ENCODE assay signal across 17 mouse cellular contexts in the genomic region with DNA sequence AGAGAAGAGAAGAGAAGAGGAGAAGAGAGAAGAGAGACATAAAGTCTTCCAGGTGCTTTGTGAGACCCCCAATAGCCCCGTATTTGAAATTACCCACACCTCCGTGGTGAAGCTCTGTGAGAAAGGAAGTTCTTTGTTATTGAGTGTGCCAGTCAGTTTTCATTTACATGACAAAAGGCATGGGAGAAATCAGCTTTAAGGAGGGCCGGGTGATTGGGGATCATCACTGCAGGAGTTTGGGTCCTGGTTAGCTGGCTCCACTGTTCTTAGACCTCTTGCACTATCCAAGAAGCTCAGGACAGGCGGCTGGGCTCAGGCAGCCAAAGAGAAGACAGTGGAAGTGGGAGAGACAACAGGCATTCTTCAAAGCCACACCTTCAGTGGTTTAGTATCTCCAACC. TPM values are rescaled to one million over a fixed set of nuclear protein-coding genes. Genes with fewer than 3 reads are reported as not detected.
DNase-seq lines count a peak whose midpoint lies in the region; ATAC-seq lines count a peak whose summit lies in the region.
"Had no signal": no experiment of that assay in that cellular context is flagged by ENCODE, and none has a peak within 500 bp of the region (broad histone marks: within the 10 kb centered on the region; RNA-seq: fewer than 3 reads in every experiment).

No protein-coding gene starts in this region.

- no peak overlapping the region for H3K4me3 ChIP-seq in hindbrain, embryonic 11.5 days (ENCODE audit: low read depth, low read length)
- no peak overlapping the region for H3K4me3 ChIP-seq in hindbrain, embryonic 16.5 days (ENCODE audit: low read length)
- no peak overlapping the region for H3K4me3 ChIP-seq in forebrain, embryonic 14.5 days (ENCODE audit: low read depth, low read length)
- peak overlapping the region; percentile 66; the same call in 1 of the 2 replicates for H3K4me3 ChIP-seq in midbrain, embryonic 13.5 days (replicated peaks)

- WGBS in hindbrain, embryonic 11.5 days: 6% methylated on average over 4 of the region's 4 CpGs
- WGBS in hindbrain, embryonic 16.5 days: 5% methylated on average over 4 of the region's 4 CpGs
- WGBS in forebrain, embryonic 14.5 days: 2% methylated on average over 4 of the region's 4 CpGs
- WGBS in midbrain, embryonic 13.5 days: 1% methylated on average over 4 of the region's 4 CpGs

- H3K4me2 ChIP-seq in hindbrain, embryonic 11.5 days (replicated peaks; ENCODE audit: low read depth, low read length): no peak overlapping the region
- no peak overlapping the region for H3K4me2 ChIP-seq in hindbrain, embryonic 16.5 days (ENCODE audit: low read length)
- peak overlapping the region; percentile 92; the same call in 1 of the 2 replicates for H3K4me2 ChIP-seq in forebrain, embryonic 14.5 days (ENCODE audit: low read length)
- H3K4me2 ChIP-seq in midbrain, embryonic 13.5 days (replicated peaks): peak overlapping the region; percentile 96

- H3K9me3 ChIP-seq in hindbrain, embryonic 11.5 days (ENCODE audit: control insufficient read depth, low read length): no peaks in the 10 kb centered on the region
- H3K9me3 ChIP-seq in hindbrain, embryonic 16.5 days (ENCODE audit: control insufficient read depth, low read length): no peaks in the 10 kb centered on the region
- no peaks in the 10 kb centered on the region for H3K9me3 ChIP-seq in forebrain, embryonic 14.5 days (replicated peaks; ENCODE audit: control insufficient read depth, low read length)
- H3K9me3 ChIP-seq in midbrain, embryonic 13.5 days: no peaks in the 10 kb centered on the region
- H3K9me3 ChIP-seq: embryonic facial prominence, embryonic 13.5 days; limb, embryonic 13.5 days had no signal

- peak; percentile 21 for DNase-seq in hindbrain, embryonic 11.5 days (ENCODE audit: low spot score)
- DNase-seq in forebrain, embryonic 14.5 days (ENCODE audit: low spot score): no peak
- DNase-seq in testis, postnatal 10 days (ENCODE audit: low spot score): no peak
- DNase-seq in thymus, postnatal 10 days (ENCODE audit: low spot score in 2 of 2): no peak
- DNase-seq in kidney, adult 11 months: no peak
- DNase-seq: cerebellum, adult 11 months; cerebellum, postnatal 36 days; gastrocnemius, postnatal 36 days; kidney, adult 8-10 months; lung, postnatal 14 days had no signal

- H3K36me3 ChIP-seq in hindbrain, embryonic 11.5 days (ENCODE audit: control insufficient read depth, insufficient read depth, low read length): no peaks in the 10 kb centered on the region
- H3K36me3 ChIP-seq in hindbrain, embryonic 16.5 days (ENCODE audit: control insufficient read depth, insufficient read depth, low read length): no peaks in the 10 kb centered on the region
- no peaks in the 10 kb centered on the region for H3K36me3 ChIP-seq in forebrain, embryonic 14.5 days (ENCODE audit: control insufficient read depth, insufficient read depth, low read length)
- H3K36me3 ChIP-seq in midbrain, embryonic 13.5 days: no peaks in the 10 kb centered on the region
- H3K36me3 ChIP-seq: embryonic facial prominence, embryonic 13.5 days; limb, embryonic 13.5 days had no signal

- H3K27ac ChIP-seq in hindbrain, embryonic 11.5 days (ENCODE audit: low read depth, low read length): no peak overlapping the region
- H3K27ac ChIP-seq in hindbrain, embryonic 16.5 days (ENCODE audit: low read depth, low read length): no peak overlapping the region
- no peak overlapping the region for H3K27ac ChIP-seq in forebrain, embryonic 14.5 days (ENCODE audit: low read depth, low read length)
- no peak overlapping the region for H3K27ac ChIP-seq in midbrain, embryonic 13.5 days
- H3K27ac ChIP-seq: embryonic facial prominence, embryonic 13.5 days; limb, embryonic 13.5 days; stomach, postnatal 0 days had no signal

- no peaks in the 10 kb centered on the region for H3K4me1 ChIP-seq in hindbrain, embryonic 11.5 days (replicated peaks; ENCODE audit: control insufficient read depth, insufficient read depth, low read length)
- H3K4me1 ChIP-seq in hindbrain, embryonic 16.5 days (ENCODE audit: control insufficient read depth, insufficient read depth, low read depth, low read length): no peaks in the 10 kb centered on the region; the same call in 1 of the 2 replicates
- H3K4me1 ChIP-seq in forebrain, embryonic 14.5 days (ENCODE audit: control insufficient read depth, insufficient read depth, low read length): peaks cover 4% of the 10 kb centered on the region; the same call in 1 of the 2 replicates
- H3K4me1 ChIP-seq in midbrain, embryonic 13.5 days (replicated peaks): peaks cover 16% of the 10 kb centered on the region

- ATAC-seq in hindbrain, embryonic 11.5 days (ENCODE audit: low FRiP score): no peak
- ATAC-seq in hindbrain, embryonic 16.5 days: no peak
- ATAC-seq in forebrain, embryonic 14.5 days: no peak
- no peak for ATAC-seq in midbrain, embryonic 13.5 days

- no peak overlapping the region for H3K9ac ChIP-seq in hindbrain, embryonic 11.5 days (ENCODE audit: low read depth, low read length)
- H3K9ac ChIP-seq in hindbrain, embryonic 16.5 days (ENCODE audit: low read depth, low read length): no peak overlapping the region
- H3K9ac ChIP-seq in forebrain, embryonic 14.5 days (ENCODE audit: low read length): no peak overlapping the region
- no peak overlapping the region for H3K9ac ChIP-seq in midbrain, embryonic 13.5 days (replicated peaks)

- H3K27me3 ChIP-seq in hindbrain, embryonic 11.5 days (ENCODE audit: control insufficient read depth, insufficient read depth, low read length): peaks cover 12% of the 10 kb centered on the region
- peaks cover 15% of the 10 kb centered on the region for H3K27me3 ChIP-seq in hindbrain, embryonic 16.5 days (replicated peaks; ENCODE audit: control insufficient read depth, insufficient read depth, low read length)
- peaks cover 2% of the 10 kb centered on the region; the same call in 1 of the 2 replicates for H3K27me3 ChIP-seq in forebrain, embryonic 14.5 days (replicated peaks; ENCODE audit: control insufficient read depth, insufficient read depth, low read length)
- peaks cover 27% of the 10 kb centered on the region for H3K27me3 ChIP-seq in midbrain, embryonic 13.5 days

RNA-seq across cellular contexts. Expression of a gene that starts 0.5 kb away (rescaled TPM):
- polyA plus RNA-seq in hindbrain, embryonic 11.5 days (2014; fragmentation: Nextera tagmentation; extraction: Ambion mirVana): 0.34 and 0.70 TPM in 2 replicates
- 0.47 and 0.75 TPM in 2 replicates for polyA plus RNA-seq in hindbrain, embryonic 16.5 days (2015; fragmentation: Nextera tagmentation; extraction: Ambion mirVana)
- 0.10 and 0.37 TPM in 2 replicates for polyA plus RNA-seq in forebrain, embryonic 14.5 days (2014; fragmentation: Nextera tagmentation; extraction: Ambion mirVana)
- 0.52 and 0.71 TPM in 2 replicates for polyA plus RNA-seq in midbrain, embryonic 13.5 days (2015; fragmentation: Nextera tagmentation; extraction: Ambion mirVana)
- polyA plus RNA-seq: C2C12; liver, embryonic 16.5 days had no signal

RNA-seq across cellular contexts. Expression of a gene that starts 30.3 kb away (rescaled TPM):
- 104 and 108 TPM in 2 replicates for polyA plus RNA-seq in hindbrain, embryonic 11.5 days (2014; fragmentation: Nextera tagmentation; extraction: Ambion mirVana)
- polyA plus RNA-seq in hindbrain, embryonic 16.5 days (2015; fragmentation: Nextera tagmentation; extraction: Ambion mirVana): 73.4 and 81.9 TPM in 2 replicates
- 92.1 and 93.0 TPM in 2 replicates for polyA plus RNA-seq in forebrain, embryonic 14.5 days (2014; fragmentation: Nextera tagmentation; extraction: Ambion mirVana)
- polyA plus RNA-seq in midbrain, embryonic 13.5 days (2015; fragmentation: Nextera tagmentation; extraction: Ambion mirVana): 93.0 and 98.3 TPM in 2 replicates

RNA-seq across cellular contexts. Expression of a gene that starts 46.4 kb away (rescaled TPM):
- polyA plus RNA-seq in hindbrain, embryonic 11.5 days (2014; fragmentation: Nextera tagmentation; extraction: Ambion mirVana): 0.45 and 0.95 TPM in 2 replicates
- 0.29 and 0.41 TPM in 2 replicates for polyA plus RNA-seq in hindbrain, embryonic 16.5 days (2015; fragmentation: Nextera tagmentation; extraction: Ambion mirVana)
- polyA plus RNA-seq in forebrain, embryonic 14.5 days (2014; fragmentation: Nextera tagmentation; extraction: Ambion mirVana): 0.25 TPM in 1 of 2 replicates, not detected in the other
- 0.71 TPM in 1 of 2 replicates, not detected in the other for polyA plus RNA-seq in midbrain, embryonic 13.5 days (2015; fragmentation: Nextera tagmentation; extraction: Ambion mirVana)

RNA-seq across cellular contexts. Expression of a gene that starts 46.4 kb away (rescaled TPM):
- polyA plus RNA-seq in hindbrain, embryonic 11.5 days (2014; fragmentation: Nextera tagmentation; extraction: Ambion mirVana): 103 and 121 TPM in 2 replicates
- polyA plus RNA-seq in hindbrain, embryonic 16.5 days (2015; fragmentation: Nextera tagmentation; extraction: Ambion mirVana): 74.7 and 94.7 TPM in 2 replicates
- polyA plus RNA-seq in forebrain, embryonic 14.5 days (2014; fragmentation: Nextera tagmentation; extraction: Ambion mirVana): 62.7 and 65.8 TPM in 2 replicates
- polyA plus RNA-seq in midbrain, embryonic 13.5 days (2015; fragmentation: Nextera tagmentation; extraction: Ambion mirVana): 49.5 and 57.5 TPM in 2 replicates

RNA-seq across cellular contexts. Expression of a gene that starts 49.8 kb away (rescaled TPM):
- 242 and 261 TPM in 2 replicates for polyA plus RNA-seq in hindbrain, embryonic 11.5 days (2014; fragmentation: Nextera tagmentation; extraction: Ambion mirVana)
- 33.8 and 39.4 TPM in 2 replicates for polyA plus RNA-seq in hindbrain, embryonic 16.5 days (2015; fragmentation: Nextera tagmentation; extraction: Ambion mirVana)
- polyA plus RNA-seq in forebrain, embryonic 14.5 days (2014; fragmentation: Nextera tagmentation; extraction: Ambion mirVana): 116 and 143 TPM in 2 replicates
- 84.2 and 84.5 TPM in 2 replicates for polyA plus RNA-seq in midbrain, embryonic 13.5 days (2015; fragmentation: Nextera tagmentation; extraction: Ambion mirVana)

Comparison
In these comparisons a context has a peak if more than half of its experiments do, and no peak if none do; other contexts are left out.
1. H3K4me2 ChIP-seq: peak in forebrain, embryonic 14.5 days (single experiment) and midbrain, embryonic 13.5 days (single experiment); none in hindbrain, embryonic 11.5 days (single experiment) and hindbrain, embryonic 16.5 days (single experiment).